Mouse (Mus musculus) ES-E14 (cell line): ENCODE measurements at regions not wholly inside any gene's neighbourhood (a gene's known extent, or its start where the extent isn't known, plus 50 kb on each side); places are given as distances from the start of the nearest gene placed in this dataset.

Experiments
- CHD2 ChIP-seq: IDR thresholded peaks from 2 replicates; pipeline ENCODE4 v1.6.1; 2014; ENCODE audit warnings: mild to moderate bottlenecking, low read depth, low read length, inconsistent platforms
- HCFC1 ChIP-seq: IDR thresholded peaks from 2 replicates; pipeline ENCODE4 v1.6.1; 2012; ENCODE audit warnings: low read length, inconsistent platforms, borderline replicate concordance; ENCODE audit not compliant: insufficient read depth
- ZC3H11A ChIP-seq: IDR thresholded peaks from 2 replicates; pipeline ENCODE4 v1.6.1; 2012; ENCODE audit warnings: low read depth, mild to moderate bottlenecking, inconsistent platforms, low read length, borderline replicate concordance
- ZNF384 ChIP-seq: IDR thresholded peaks from 2 replicates; pipeline ENCODE4 v1.6.1; 2012; ENCODE audit warnings: low read depth, low read length, inconsistent platforms

DNA sequence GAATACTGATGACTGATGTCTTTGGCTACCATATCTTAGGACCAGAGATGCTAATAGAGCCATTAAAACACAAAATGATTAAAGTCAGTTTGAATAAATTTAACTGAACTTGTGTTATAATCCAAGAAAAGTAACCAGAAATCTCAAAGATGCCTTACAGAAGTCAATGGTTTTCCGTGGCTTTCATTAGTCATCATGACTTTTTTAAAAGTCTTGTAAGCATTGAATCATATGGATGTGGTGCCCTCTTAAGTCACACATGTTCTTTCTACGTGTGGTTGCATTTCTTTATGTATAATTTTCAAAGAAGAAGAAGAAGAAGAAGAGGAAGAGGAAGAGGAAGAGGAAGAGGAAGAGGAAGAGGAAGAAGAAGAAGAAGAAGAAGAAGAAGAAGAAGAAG lies 178.2 kb downstream of the Mreg start:
- TF ChIP-seq HCFC1 (no peak), ZC3H11A (no peak), ZNF384 (no peak), CHD2 (no peak)
